Mouse (Mus musculus): ENCODE data around the gene Gm13199. TPM values are rescaled to one million over a fixed set of nuclear protein-coding genes. Genes with fewer than 3 reads are reported as not detected.

Gm13199 gene
- polyA plus RNA-seq, 1 experiment from 2014 or later: 1.3 TPM

DNA sequence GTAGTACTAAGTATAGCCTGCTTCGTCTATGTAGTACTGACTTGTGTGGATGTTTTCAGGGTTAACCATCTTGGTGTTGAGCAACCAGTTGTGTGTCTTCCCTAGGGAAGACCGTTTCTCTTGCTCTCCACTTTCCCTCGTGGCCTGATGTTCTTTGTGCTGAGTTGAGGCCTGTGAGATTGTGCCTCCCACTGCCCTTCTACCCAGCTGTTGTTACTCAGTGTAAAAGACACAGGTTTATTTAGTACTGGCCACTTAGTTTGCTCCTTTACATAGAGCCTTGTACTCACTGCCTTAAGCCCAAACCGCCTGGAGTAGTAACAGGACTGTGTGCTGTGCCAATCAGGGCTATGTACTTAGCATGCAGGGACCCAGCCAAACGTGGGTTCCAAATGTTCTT is 10.9 kb downstream of the Gm13199 start:
- WGBS: 87% methylated on average over 5 of the region's 5 CpGs
- no peaks in the 10 kb centered on the region for H3K27me3 ChIP-seq (replicated peaks)
- H3K9ac ChIP-seq: no peak overlapping the region
- no peak overlapping the region for H3K4me2 ChIP-seq (replicated peaks)
- no peaks in the 10 kb centered on the region for H3K4me1 ChIP-seq (replicated peaks)
- H3K36me3 ChIP-seq: peaks cover 5% of the 10 kb centered on the region
- no peak for ATAC-seq
- no peak overlapping the region for H3K4me3 ChIP-seq (replicated peaks)
- no peak overlapping the region for H3K27ac ChIP-seq
- no peaks in the 10 kb centered on the region for H3K9me3 ChIP-seq

DNA sequence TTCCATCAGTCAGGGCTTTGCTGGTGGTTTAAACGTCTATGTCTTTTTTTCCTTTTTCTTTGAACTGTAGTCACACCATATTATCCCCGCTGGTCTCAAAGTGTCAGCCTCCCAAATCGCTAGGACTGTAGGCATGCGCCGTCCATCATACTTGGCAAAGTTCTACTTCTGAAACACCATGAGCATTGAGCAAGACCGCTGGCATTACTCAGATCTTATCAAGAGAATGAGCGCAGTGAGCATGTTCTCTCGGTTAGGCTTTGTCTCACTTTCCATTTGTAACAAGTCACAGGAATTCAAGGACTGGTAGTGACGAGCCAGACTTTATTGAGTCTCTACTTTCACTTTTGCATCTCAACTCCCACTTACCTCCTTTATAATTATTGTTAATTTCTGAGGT is 11.6 kb downstream of the Gm13199 start:
- no peak overlapping the region for H3K27ac ChIP-seq
- no peaks in the 10 kb centered on the region for H3K27me3 ChIP-seq (replicated peaks)
- H3K9ac ChIP-seq: no peak overlapping the region
- no peaks in the 10 kb centered on the region for H3K9me3 ChIP-seq
- ATAC-seq: no peak
- H3K4me3 ChIP-seq (replicated peaks): no peak overlapping the region
- 89% methylated on average over 9 of the region's 9 CpGs for WGBS
- peaks cover 5% of the 10 kb centered on the region for H3K36me3 ChIP-seq
- 0 out of 2 replicates have a peak, but pooled peaks cover 5% of the 10 kb centered on the region for H3K4me1 ChIP-seq (replicated peaks)
- no peak overlapping the region for H3K4me2 ChIP-seq (replicated peaks)

DNA sequence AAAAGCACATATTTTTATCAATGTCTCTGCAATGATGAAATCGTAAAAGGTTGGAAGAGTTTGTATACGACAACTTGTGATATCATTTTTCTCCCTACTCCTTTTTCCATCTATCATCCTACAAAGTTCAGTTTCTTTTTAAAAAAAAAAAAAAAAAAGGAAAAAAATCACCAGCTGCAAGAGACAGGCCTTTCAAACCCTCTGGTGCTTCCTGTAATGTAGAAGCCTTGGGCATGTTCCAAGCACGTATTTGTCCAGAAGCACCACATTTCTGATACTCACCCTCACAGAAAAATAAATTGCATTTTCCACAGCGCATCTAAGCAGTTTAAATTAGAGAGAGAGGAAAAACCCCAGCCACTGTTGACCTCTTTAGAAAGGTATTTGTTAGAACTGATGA is 16.9 kb downstream of the Gm13199 start:
- H3K4me3 ChIP-seq (replicated peaks): peak overlapping the region; percentile 63
- H3K36me3 ChIP-seq: peaks cover 11% of the 10 kb centered on the region
- H3K9me3 ChIP-seq: no peaks in the 10 kb centered on the region
- no peak for ATAC-seq
- 0 out of 2 replicates have a peak, but pooled peaks cover 5% of the 10 kb centered on the region for H3K4me1 ChIP-seq (replicated peaks)
- peak overlapping the region; percentile 87; the same call in 1 of the 2 replicates for H3K9ac ChIP-seq
- H3K4me2 ChIP-seq (replicated peaks): peak overlapping the region; percentile 52
- H3K27ac ChIP-seq: no peak overlapping the region
- no peaks in the 10 kb centered on the region for H3K27me3 ChIP-seq (replicated peaks)
- WGBS: 14% methylated on average over 4 of the region's 4 CpGs

- Histone ChIP-seq H3K9me3 (no peaks in the 10 kb centered on the region), H3K4me2 (replicated peaks) (peak within 1 kb of the TSS; percentile 61), H3K36me3 (peaks cover 19% of the 10 kb centered on the region), H3K27me3 (replicated peaks) (no peaks in the 10 kb centered on the region), H3K27ac (peak within 1 kb of the TSS; percentile 94), H3K4me1 (replicated peaks) (0 out of 2 replicates have a peak, but pooled peaks cover 5% of the 10 kb centered on the region), H3K9ac (peak within 1 kb of the TSS; percentile 87), H3K4me3 (replicated peaks) (peak within 1 kb of the TSS; percentile 63)
- WGBS: under 1% methylated on average over 53 of the region's 53 CpGs
- peak; percentile 98 for ATAC-seq
Measured at GRCm38 (mm10) chr2:5844873-5845631, 17.7 kb downstream of the Gm13199 start, which contains the start of the genes Nudt5 and Cdc123. Gene Nudt5, plus strand, starts transcription at chr2:5845019. Gene Cdc123, minus strand, starts transcription at chr2:5845164.

- H3K27ac ChIP-seq: peak overlapping the region; percentile 94
- WGBS: 4% methylated on average over 23 of the region's 23 CpGs
- peak overlapping the region; percentile 61 for H3K4me2 ChIP-seq (replicated peaks)
- H3K9ac ChIP-seq: peak overlapping the region; percentile 87
- ATAC-seq: peak; percentile 57
- H3K9me3 ChIP-seq: no peaks in the 10 kb centered on the region
- H3K4me3 ChIP-seq (replicated peaks): peak overlapping the region; percentile 63
- H3K4me1 ChIP-seq (replicated peaks): 0 out of 2 replicates have a peak, but pooled peaks cover 5% of the 10 kb centered on the region
- peaks cover 24% of the 10 kb centered on the region for H3K36me3 ChIP-seq
- H3K27me3 ChIP-seq (replicated peaks): no peaks in the 10 kb centered on the region
Measured at GRCm38 (mm10) chr2:5844181-5844872, 18.4 kb downstream of the Gm13199 start.

DNA sequence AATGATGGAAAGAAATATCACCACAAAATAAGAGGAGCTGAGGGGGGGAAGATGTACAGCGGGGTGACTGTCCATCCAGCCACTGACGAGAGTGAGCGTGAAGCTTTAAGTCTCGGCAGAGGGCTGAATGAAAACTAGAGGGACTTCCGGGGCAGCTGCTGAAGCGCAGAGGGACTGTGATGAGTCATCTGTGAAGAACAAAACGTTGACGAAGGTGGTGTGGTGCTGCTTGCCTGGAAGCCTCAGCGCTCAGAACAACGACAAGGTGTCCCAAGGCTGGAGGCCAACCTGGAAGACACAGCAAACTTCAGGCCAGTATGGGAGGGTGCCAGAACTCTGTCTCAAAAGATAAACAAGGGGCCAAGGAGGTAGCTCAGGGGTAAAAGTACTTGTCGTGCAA is 21.9 kb downstream of the Gm13199 start:
- H3K36me3 ChIP-seq: peaks cover 23% of the 10 kb centered on the region
- H3K4me1 ChIP-seq (replicated peaks): no peaks in the 10 kb centered on the region
- 95% methylated on average over 11 of the region's 11 CpGs for WGBS
- no peak for ATAC-seq
- H3K4me3 ChIP-seq (replicated peaks): no peak overlapping the region
- H3K9ac ChIP-seq: no peak overlapping the region
- H3K27me3 ChIP-seq (replicated peaks): no peaks in the 10 kb centered on the region
- no peaks in the 10 kb centered on the region for H3K9me3 ChIP-seq
- no peak overlapping the region for H3K27ac ChIP-seq
- H3K4me2 ChIP-seq (replicated peaks): no peak overlapping the region

DNA sequence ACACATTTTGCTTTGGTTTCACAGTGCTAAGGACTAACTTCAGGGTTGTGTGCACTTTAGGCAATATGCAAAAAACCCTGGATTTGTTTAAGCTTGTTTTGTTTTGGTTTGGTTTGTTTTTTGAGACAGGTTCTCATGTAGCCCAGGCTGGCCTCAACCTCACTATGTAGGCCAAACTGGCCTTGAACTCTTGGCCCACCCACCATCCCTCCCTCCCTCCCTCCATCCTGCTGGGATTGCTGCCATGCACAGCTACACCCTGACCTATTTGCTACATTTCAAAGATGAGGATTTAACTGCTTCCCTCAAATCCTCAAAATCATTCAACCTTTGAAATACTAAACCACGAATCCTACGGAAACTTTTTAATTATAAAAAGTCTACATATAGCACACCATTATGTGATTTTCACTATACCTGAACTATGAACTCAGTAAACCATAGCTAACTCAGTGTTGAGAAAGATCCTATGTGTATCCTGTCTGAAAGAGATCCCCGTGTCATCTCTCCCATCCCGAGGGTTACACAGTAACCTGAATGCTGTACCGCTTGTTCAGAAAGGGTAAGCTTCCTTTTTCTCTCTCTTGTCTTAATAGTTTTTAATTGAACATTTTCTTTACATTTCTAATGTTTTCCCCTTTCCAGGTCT is 37.3 kb downstream of the Gm13199 start:
- no peaks in the 10 kb centered on the region for H3K9me3 ChIP-seq
- no peak overlapping the region for H3K9ac ChIP-seq
- peaks cover 15% of the 10 kb centered on the region for H3K36me3 ChIP-seq
- H3K27ac ChIP-seq: no peak overlapping the region
- no peak for ATAC-seq
- no peaks in the 10 kb centered on the region for H3K4me1 ChIP-seq (replicated peaks)
- no peak overlapping the region for H3K4me3 ChIP-seq (replicated peaks)
- 94% methylated on average over 5 of the region's 5 CpGs for WGBS
- no peak overlapping the region for H3K4me2 ChIP-seq (replicated peaks)
- H3K27me3 ChIP-seq (replicated peaks): no peaks in the 10 kb centered on the region

DNA sequence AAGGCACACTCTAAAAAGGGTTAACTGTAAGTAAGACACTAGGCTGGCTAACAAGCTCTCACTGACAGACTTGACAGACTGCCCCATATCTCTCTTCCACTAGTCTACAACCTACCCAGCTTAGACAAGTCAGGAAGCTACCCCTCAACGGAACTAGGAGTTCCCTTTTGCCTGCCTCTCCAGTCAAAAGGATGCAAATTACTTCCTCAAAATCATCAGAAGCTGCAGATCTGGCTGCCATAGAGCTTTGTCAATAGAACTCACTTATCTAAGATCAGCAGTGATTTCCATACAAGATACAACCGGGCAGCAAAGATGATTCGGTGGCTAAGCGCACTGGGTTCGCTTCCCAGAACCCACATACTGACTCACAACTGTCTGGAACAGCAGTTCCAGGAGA is 38.0 kb downstream of the Gm13199 start:
- ATAC-seq: no peak
- Histone ChIP-seq H3K4me1 (replicated peaks) (no peaks in the 10 kb centered on the region), H3K36me3 (peaks cover 19% of the 10 kb centered on the region), H3K27me3 (replicated peaks) (no peaks in the 10 kb centered on the region), H3K9ac (no peak overlapping the region), H3K9me3 (no peaks in the 10 kb centered on the region), H3K4me2 (replicated peaks) (no peak overlapping the region), H3K27ac (no peak overlapping the region), H3K4me3 (replicated peaks) (no peak overlapping the region)
- 79% methylated on average over 5 of the region's 5 CpGs for WGBS

- Histone ChIP-seq H3K4me3 (replicated peaks) (no peak overlapping the region), H3K27me3 (replicated peaks) (no peaks in the 10 kb centered on the region), H3K9ac (no peak overlapping the region), H3K36me3 (peaks cover 22% of the 10 kb centered on the region), H3K4me2 (replicated peaks) (no peak overlapping the region), H3K27ac (no peak overlapping the region), H3K9me3 (no peaks in the 10 kb centered on the region), H3K4me1 (replicated peaks) (no peaks in the 10 kb centered on the region)
- 36% methylated on average over 1 of the region's 1 CpGs for WGBS
- no peak for ATAC-seq
Measured at GRCm38 (mm10) chr2:5824213-5824612, 38.5 kb downstream of the Gm13199 start.

GRCm38 (mm10) chr2:5822449-5822848 is 40.3 kb downstream of the Gm13199 start:
- WGBS: 94% methylated on average over 6 of the region's 6 CpGs
- Histone ChIP-seq H3K4me3 (replicated peaks) (no peak overlapping the region), H3K36me3 (peaks cover 31% of the 10 kb centered on the region), H3K27me3 (replicated peaks) (no peaks in the 10 kb centered on the region), H3K4me2 (replicated peaks) (no peak overlapping the region), H3K4me1 (replicated peaks) (no peaks in the 10 kb centered on the region), H3K27ac (no peak overlapping the region), H3K9me3 (no peaks in the 10 kb centered on the region), H3K9ac (no peak overlapping the region)
- ATAC-seq: no peak

- no peak overlapping the region for H3K27ac ChIP-seq
- H3K9ac ChIP-seq: no peak overlapping the region
- H3K4me2 ChIP-seq (replicated peaks): no peak overlapping the region
- H3K4me1 ChIP-seq (replicated peaks): no peaks in the 10 kb centered on the region
- no peaks in the 10 kb centered on the region for H3K27me3 ChIP-seq (replicated peaks)
- H3K9me3 ChIP-seq: no peaks in the 10 kb centered on the region
- WGBS: 83% methylated on average over 10 of the region's 10 CpGs
- no peak for ATAC-seq
- peaks cover 31% of the 10 kb centered on the region for H3K36me3 ChIP-seq
- no peak overlapping the region for H3K4me3 ChIP-seq (replicated peaks)
Measured at GRCm38 (mm10) chr2:5821264-5821663, 41.5 kb downstream of the Gm13199 start.
